Mouse (Mus musculus) CD4-positive, CD25-positive, alpha-beta regulatory T cell, adult 2 months (primary cell): ENCODE measurements around the gene Med12l.

Experiments used
- DNase-seq: peaks from one replicate; pipeline ENCODE4 v3.0.0-alpha.2; 2012; ENCODE audit warnings: low read depth, low spot score

Gene Med12l

GRCm38 (mm10) chr3:59005271-59005995 is at the start of gene Med12l:
Med12l (plus strand) TSS chr3:59005825.
- DNase-seq = peak; percentile 6

GRCm38 (mm10) chr3:58961166-58961565 is 44.5 kb upstream of the Med12l start:
- DNase-seq = no peak

- DNase-seq = no peak
Observed at GRCm38 (mm10) chr3:58977413-58977812, 28.2 kb upstream of the Med12l start.

GRCm38 (mm10) chr3:58977906-58978622 is 27.6 kb upstream of the Med12l start:
- no peak for DNase-seq

- DNase-seq = no peak
Observed at GRCm38 (mm10) chr3:58980579-58980978, 25.0 kb upstream of the Med12l start.

GRCm38 (mm10) chr3:58982896-58983837 is 22.5 kb upstream of the Med12l start:
- DNase-seq = peak; percentile 73

- DNase-seq = no peak
Observed at GRCm38 (mm10) chr3:58983838-58984598, 21.6 kb upstream of the Med12l start.

- no peak for DNase-seq
Observed at GRCm38 (mm10) chr3:58985816-58986215, 19.8 kb upstream of the Med12l start.

- DNase-seq = no peak
Observed at GRCm38 (mm10) chr3:58989374-58989773, 16.3 kb upstream of the Med12l start.

- DNase-seq = no peak
Observed at GRCm38 (mm10) chr3:58990556-58990955, 15.1 kb upstream of the Med12l start.

- DNase-seq = no peak
Observed at GRCm38 (mm10) chr3:58992122-58992521, 13.5 kb upstream of the Med12l start.

- no peak for DNase-seq
Observed at GRCm38 (mm10) chr3:58993619-58994018, 12.0 kb upstream of the Med12l start.

- DNase-seq = no peak
Observed at GRCm38 (mm10) chr3:59003756-59004155, 1.9 kb upstream of the Med12l start.

- DNase-seq = peak; percentile 12
Observed at GRCm38 (mm10) chr3:59005996-59006730, 538 bp downstream of the Med12l start.

- DNase-seq = peak; percentile 38
Observed at GRCm38 (mm10) chr3:59006731-59007441, 1.3 kb downstream of the Med12l start.

- no peak for DNase-seq
Observed at GRCm38 (mm10) chr3:59010276-59010675, 4.7 kb downstream of the Med12l start.

GRCm38 (mm10) chr3:59015698-59016412 is 10.2 kb downstream of the Med12l start:
- no peak for DNase-seq

GRCm38 (mm10) chr3:59016501-59016900 is 10.9 kb downstream of the Med12l start:
- DNase-seq = no peak

- no peak for DNase-seq
Observed at GRCm38 (mm10) chr3:59021236-59021635, 15.6 kb downstream of the Med12l start.
